12 mouse cellular contexts compared by ENCODE assay signal in genomic region chr10:80144159-80144558, GRCm38 (mm10). TPM values are rescaled to one million over a fixed set of nuclear protein-coding genes. Genes with fewer than 3 reads are reported as not detected.
DNase-seq lines count a peak whose midpoint lies in the region.
"Had no signal": no experiment of that assay in that cellular context is flagged by ENCODE, and none has a peak within 500 bp of the region (broad histone marks: within the 10 kb centered on the region; RNA-seq: fewer than 3 reads in every experiment).

No protein-coding gene starts in this region.

- intact Hi-C loops in heart, postnatal 36 days (cut with DNase I), result loop anchor here (2.0 kb wide), 1 partner anchor 21 kb away; the partner anchor contains the start of gene Cirbp

- peak; percentile 94 for DNase-seq in heart, adult 11 months
- DNase-seq in heart, postnatal 36 days, result no peak
- DNase-seq in layer of hippocampus, adult 9-11 months, result peak; percentile 28
- DNase-seq in layer of hippocampus, adult 9-10 months (ENCODE audit: low spot score), result no peak
- peak; percentile 27 for DNase-seq in thymus, postnatal 4 days
- no peak for DNase-seq in thymus, postnatal 14 days
- DNase-seq in ovary, postnatal 36 days (ENCODE audit: low spot score), result no peak
- DNase-seq: adrenal gland, postnatal 36 days; forebrain, postnatal 0 days; gastrocnemius, postnatal 10 days; kidney, adult 18-20 months; kidney, postnatal 4 days had no signal

RNA-seq across cellular contexts. Expression of gene Cbarp, which starts 3.5 kb away (rescaled TPM):
- 1 to 10 TPM; 2.0 to 4.7 TPM for total RNA-seq in heart, postnatal 36 days (2021)

RNA-seq across cellular contexts. Expression of gene Midn, which starts 3.9 kb away (rescaled TPM):
- total RNA-seq in heart, postnatal 36 days (2021), result 100 to 1,000 TPM in 1 of 2 experiments, 10 to 100 TPM in 1; 99.9 to 117 TPM

RNA-seq across cellular contexts. Expression of gene Atp5d, which starts 5.7 kb away (rescaled TPM):
- total RNA-seq in heart, postnatal 36 days (2021), result 1,000 to 10,000 TPM; 1,105 to 1,168 TPM

RNA-seq across cellular contexts. Expression of gene Cirbp, which starts 21.6 kb away (rescaled TPM):
- total RNA-seq in heart, postnatal 36 days (2021), result 10 to 100 TPM; 48.2 to 67.0 TPM

RNA-seq across cellular contexts. Expression of gene Stk11, which starts 28.6 kb away (rescaled TPM):
- 100 to 1,000 TPM; 137 to 165 TPM for total RNA-seq in heart, postnatal 36 days (2021)

Comparison
In these comparisons a context has a peak if more than half of its experiments do, and no peak if none do; other contexts are left out.
1. DNase-seq: peak in heart, adult 11 months (single experiment), layer of hippocampus, adult 9-11 months (single experiment) and thymus, postnatal 4 days (single experiment); none in heart, postnatal 36 days (0 of 2), layer of hippocampus, adult 9-10 months (single experiment), thymus, postnatal 14 days (single experiment) and ovary, postnatal 36 days (single experiment).